ENCODE assay signal across 18 mouse cellular contexts in genomic region chr8:126821279-126821678, GRCm38 (mm10).
DNase-seq lines count a peak whose midpoint lies in the region; ATAC-seq lines count a peak whose summit lies in the region.
"Had no signal": no experiment of that assay in that cellular context is flagged by ENCODE, and none has a peak within 500 bp of the region (broad histone marks: within the 10 kb centered on the region; RNA-seq: fewer than 3 reads in every experiment).

No protein-coding gene starts in this region.

- peaks cover 41% of the 10 kb centered on the region for H3K4me1 ChIP-seq in kidney, embryonic 16.5 days (ENCODE audit: insufficient read depth, low read length)
- H3K4me1 ChIP-seq in intestine, embryonic 14.5 days (replicated peaks; ENCODE audit: control insufficient read depth, insufficient read depth, low read length) = peaks cover 23% of the 10 kb centered on the region
- H3K4me1 ChIP-seq in liver, embryonic 12.5 days = peaks cover 33% of the 10 kb centered on the region

- H3K36me3 ChIP-seq in kidney, embryonic 16.5 days (ENCODE audit: insufficient read depth, low read length) = no peaks in the 10 kb centered on the region
- H3K36me3 ChIP-seq in intestine, embryonic 14.5 days (ENCODE audit: control insufficient read depth, insufficient read depth, low read length) = no peaks in the 10 kb centered on the region
- H3K36me3 ChIP-seq in liver, embryonic 12.5 days = no peaks in the 10 kb centered on the region
- H3K36me3 ChIP-seq: embryonic facial prominence, embryonic 10.5 days; liver, embryonic 13.5 days; midbrain, embryonic 15.5 days had no signal

- intact Hi-C loops in heart, postnatal 36 days (cut with DNase I) = no loop called here

- peak overlapping the region; percentile 86 for H3K27ac ChIP-seq in kidney, embryonic 16.5 days (ENCODE audit: low read length)
- peak overlapping the region; percentile 64 for H3K27ac ChIP-seq in intestine, embryonic 14.5 days (ENCODE audit: low read depth)
- no peak overlapping the region for H3K27ac ChIP-seq in liver, embryonic 12.5 days
- H3K27ac ChIP-seq: embryonic facial prominence, embryonic 10.5 days; forebrain, embryonic 13.5 days; liver, embryonic 13.5 days; midbrain, embryonic 15.5 days had no signal

- H3K4me2 ChIP-seq in kidney, embryonic 16.5 days (replicated peaks; ENCODE audit: low read depth, low read length) = no peak overlapping the region
- no peak overlapping the region for H3K4me2 ChIP-seq in intestine, embryonic 14.5 days (ENCODE audit: low read length)
- H3K4me2 ChIP-seq in liver, embryonic 12.5 days = no peak overlapping the region
- H3K4me2 ChIP-seq: forebrain, embryonic 13.5 days; liver, embryonic 13.5 days; midbrain, embryonic 15.5 days had no signal

- ATAC-seq in kidney, embryonic 16.5 days (ENCODE audit: low FRiP score, low TSS enrichment) = no peak
- ATAC-seq in intestine, embryonic 14.5 days (replicated peaks; ENCODE audit: low FRiP score, low TSS enrichment, low read depth) = no peak
- no peak for ATAC-seq in liver, embryonic 12.5 days
- ATAC-seq: forebrain, embryonic 13.5 days; midbrain, embryonic 15.5 days had no signal

- no peak overlapping the region for H3K9ac ChIP-seq in kidney, embryonic 16.5 days (replicated peaks; ENCODE audit: low read length)
- H3K9ac ChIP-seq in intestine, embryonic 14.5 days (ENCODE audit: low read length) = no peak overlapping the region
- H3K9ac ChIP-seq in liver, embryonic 12.5 days = no peak overlapping the region
- H3K9ac ChIP-seq: forebrain, embryonic 13.5 days; liver, embryonic 13.5 days; midbrain, embryonic 15.5 days had no signal

- whole genome bisulfite sequencing in kidney, embryonic 16.5 days = 14% methylated on average over 8 of the region's 8 CpGs
- WGBS in intestine, embryonic 14.5 days = 23% methylated on average over 8 of the region's 8 CpGs
- WGBS in liver, embryonic 12.5 days (ENCODE audit: insufficient replicate concordance) = 69% methylated on average over 8 of the region's 8 CpGs

- H3K4me3 ChIP-seq in kidney, embryonic 16.5 days (ENCODE audit: low read length) = no peak overlapping the region
- no peak overlapping the region for H3K4me3 ChIP-seq in intestine, embryonic 14.5 days (ENCODE audit: low read depth, low read length)
- no peak overlapping the region for H3K4me3 ChIP-seq in liver, embryonic 12.5 days
- H3K4me3 ChIP-seq: embryonic facial prominence, embryonic 10.5 days; forebrain, embryonic 13.5 days; liver, embryonic 13.5 days; megakaryocyte, embryonic 14.5 days; midbrain, embryonic 15.5 days had no signal

- no peaks in the 10 kb centered on the region for H3K27me3 ChIP-seq in kidney, embryonic 16.5 days (ENCODE audit: insufficient read depth, low read length)
- no peaks in the 10 kb centered on the region for H3K27me3 ChIP-seq in intestine, embryonic 14.5 days (replicated peaks; ENCODE audit: control insufficient read depth, insufficient read depth, low read length)
- no peaks in the 10 kb centered on the region for H3K27me3 ChIP-seq in liver, embryonic 12.5 days (replicated peaks)
- H3K27me3 ChIP-seq: forebrain, embryonic 13.5 days; liver, embryonic 13.5 days; megakaryocyte, embryonic 14.5 days; midbrain, embryonic 15.5 days had no signal

- no peaks in the 10 kb centered on the region for H3K9me3 ChIP-seq in kidney, embryonic 16.5 days (ENCODE audit: low read length)
- H3K9me3 ChIP-seq in intestine, embryonic 14.5 days (ENCODE audit: control insufficient read depth, low read length) = no peaks in the 10 kb centered on the region
- no peaks in the 10 kb centered on the region for H3K9me3 ChIP-seq in liver, embryonic 12.5 days (replicated peaks)
- H3K9me3 ChIP-seq: embryonic facial prominence, embryonic 10.5 days; forebrain, embryonic 13.5 days; liver, embryonic 13.5 days; megakaryocyte, embryonic 14.5 days; midbrain, embryonic 15.5 days had no signal

- DNase-seq in heart, adult 11 months = peak; percentile 78
- DNase-seq in heart, postnatal 36 days = no peak
- no peak for DNase-seq in kidney, postnatal 10 days
- no peak for DNase-seq in intestine, embryonic 14.5 days (ENCODE audit: low spot score)
- DNase-seq in retina, postnatal 1 day = peak; percentile 68
- no peak for DNase-seq in right cerebral cortex, adult 2 months (ENCODE audit: low spot score in 2 of 2)
- DNase-seq: gastrocnemius, postnatal 14 days; heart, postnatal 14 days; liver, embryonic 13.5 days; lung, postnatal 10 days; right cerebral cortex, postnatal 14 days; thymus, postnatal 4 days had no signal

Comparison
In these comparisons a context has a peak if more than half of its experiments do, and no peak if none do; other contexts are left out.
1. DNase-seq: peak in heart, adult 11 months (single experiment) and retina, postnatal 1 day (single experiment); none in heart, postnatal 36 days (0 of 2), kidney, postnatal 10 days (single experiment), intestine, embryonic 14.5 days (single experiment) and right cerebral cortex, adult 2 months (0 of 2).